Mouse (Mus musculus): Measurements from ENCODE around the gene Wwtr1.

Wwtr1 gene

DNA sequence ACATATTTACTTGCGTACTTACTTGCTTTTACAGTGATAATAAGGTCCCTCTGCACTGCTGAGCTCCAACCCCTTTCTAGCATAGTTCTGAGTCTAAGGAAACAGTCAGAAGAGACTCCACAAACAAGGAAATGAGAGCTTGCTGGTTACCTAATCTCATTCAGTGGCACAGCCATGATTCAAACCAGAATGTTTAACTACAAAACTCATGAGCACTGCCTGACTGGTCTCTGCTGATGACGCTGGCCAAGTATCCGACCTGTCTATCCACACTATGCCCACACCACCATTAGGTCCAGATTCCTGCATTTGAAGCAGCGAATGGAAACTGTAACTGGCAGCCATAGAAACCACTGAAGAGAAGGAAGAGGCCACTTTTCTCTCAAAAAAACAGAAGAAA lies 18.3 kb downstream of the Wwtr1 start:
- peak; percentile 49 for DNase-seq

DNA sequence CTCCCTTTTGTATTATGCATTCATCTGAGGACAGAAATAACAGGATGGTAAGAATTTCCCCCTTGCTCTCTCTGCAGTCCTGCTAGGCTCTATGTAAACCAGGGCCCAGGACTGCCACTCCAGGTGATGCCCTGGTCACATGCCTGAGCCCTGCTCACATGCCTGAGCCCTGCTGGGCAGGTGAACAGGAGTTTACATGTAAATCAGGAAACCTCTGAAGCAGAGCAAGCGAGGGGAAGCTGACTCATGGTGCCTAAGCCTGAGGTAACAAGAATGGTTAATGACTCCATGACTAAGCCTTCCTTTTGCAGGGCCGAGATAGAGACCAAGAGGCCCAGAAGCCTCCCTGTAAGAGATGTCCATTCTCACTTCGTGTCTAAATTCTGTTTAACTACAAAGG lies 20.1 kb downstream of the Wwtr1 start:
- peak; percentile 81 for DNase-seq

DNA sequence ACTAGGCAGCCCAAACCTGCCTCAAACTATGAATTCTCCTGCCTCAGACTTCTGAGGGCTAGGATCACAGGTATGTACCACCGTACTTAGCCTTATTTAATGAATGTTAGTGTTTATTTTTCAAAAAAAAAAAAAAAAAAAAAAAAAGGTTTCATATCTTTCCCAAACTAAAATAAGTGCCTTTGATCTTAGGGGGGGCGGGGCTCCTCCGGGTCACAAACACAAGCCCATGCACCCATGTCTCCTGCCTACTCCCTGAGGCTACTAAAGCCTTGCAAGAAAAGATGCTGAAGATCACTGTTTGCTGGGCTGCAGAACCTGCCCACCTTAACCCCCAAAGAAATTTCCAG lies 20.8 kb downstream of the Wwtr1 start:
- DNase-seq: peak; percentile 71

DNA sequence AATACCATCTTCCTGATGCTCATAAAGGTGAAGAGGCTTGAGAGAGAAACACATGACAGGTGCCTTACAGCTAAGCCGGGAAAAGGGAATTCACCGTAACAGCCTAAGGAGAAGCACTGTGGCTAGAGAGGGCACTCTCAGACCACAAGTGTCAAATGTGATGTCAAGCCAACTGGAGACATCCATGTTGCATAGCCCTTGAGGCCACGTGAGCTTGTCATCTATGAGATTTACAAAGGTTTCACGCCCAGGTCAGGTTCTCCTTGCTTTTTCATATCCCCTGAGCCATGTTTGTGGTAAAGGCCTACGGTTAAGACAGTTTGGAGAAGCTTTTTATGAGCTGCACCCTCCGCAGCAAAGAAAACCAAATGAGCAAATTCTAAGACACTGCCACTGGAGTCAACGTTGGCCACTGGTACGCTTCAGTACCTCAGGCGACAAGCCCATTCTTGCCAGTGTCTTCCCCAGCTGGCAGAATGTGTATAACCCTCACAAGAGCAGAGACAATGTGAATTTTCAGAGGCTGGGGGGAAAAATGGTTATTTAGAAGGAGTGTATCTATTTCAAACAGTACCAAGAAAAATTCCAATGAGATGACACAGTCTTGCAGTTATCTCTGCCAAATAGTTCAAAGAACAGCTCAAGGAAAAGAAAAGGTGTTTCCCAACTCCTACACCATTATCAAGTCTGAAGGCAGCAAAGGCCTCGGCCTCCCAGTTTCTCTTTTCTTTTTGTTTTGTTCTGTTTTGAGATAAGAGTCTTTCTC lies 21.4 kb downstream of the Wwtr1 start:
- DNase-seq: peak; percentile 70

DNA sequence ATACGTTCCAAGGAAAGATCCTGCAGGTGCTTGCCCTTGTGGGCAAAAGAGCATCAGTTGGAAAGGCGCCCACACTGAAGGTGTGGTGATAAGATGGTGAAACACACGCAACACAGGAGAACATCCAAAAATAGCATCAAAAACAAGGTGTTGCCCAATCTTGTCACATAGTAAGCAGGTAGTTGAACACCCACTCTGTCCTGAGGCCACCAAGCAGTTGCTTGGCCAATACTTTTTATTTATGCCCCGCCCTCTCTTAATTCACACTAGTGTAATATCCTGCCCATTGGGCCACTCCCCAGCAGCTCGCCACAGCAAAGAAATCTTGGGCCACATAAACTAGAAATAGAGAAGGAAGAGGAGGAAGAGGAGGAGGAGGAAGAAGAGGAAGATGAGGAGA lies 22.6 kb downstream of the Wwtr1 start:
- peak; percentile 70 for DNase-seq

DNA sequence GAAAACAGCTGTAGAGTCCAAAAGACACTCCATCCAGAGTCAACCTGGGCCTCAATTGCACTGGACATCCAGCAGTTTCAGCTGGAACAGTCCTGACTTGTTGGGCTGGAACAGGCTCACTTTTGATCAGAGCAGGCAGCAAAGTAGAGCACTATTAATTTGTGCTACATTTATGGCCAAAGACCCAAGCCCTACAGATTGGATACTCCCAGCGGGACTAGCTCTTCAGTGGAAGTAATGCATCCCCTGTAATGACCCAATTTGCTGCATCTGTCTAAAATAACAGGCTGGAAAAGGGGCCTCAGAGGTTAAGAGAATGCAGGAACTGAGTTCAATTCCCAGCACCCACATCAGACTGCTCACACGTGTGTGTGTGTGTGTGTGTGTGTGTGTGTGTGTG lies 24.5 kb downstream of the Wwtr1 start:
- peak; percentile 71 for DNase-seq

DNA sequence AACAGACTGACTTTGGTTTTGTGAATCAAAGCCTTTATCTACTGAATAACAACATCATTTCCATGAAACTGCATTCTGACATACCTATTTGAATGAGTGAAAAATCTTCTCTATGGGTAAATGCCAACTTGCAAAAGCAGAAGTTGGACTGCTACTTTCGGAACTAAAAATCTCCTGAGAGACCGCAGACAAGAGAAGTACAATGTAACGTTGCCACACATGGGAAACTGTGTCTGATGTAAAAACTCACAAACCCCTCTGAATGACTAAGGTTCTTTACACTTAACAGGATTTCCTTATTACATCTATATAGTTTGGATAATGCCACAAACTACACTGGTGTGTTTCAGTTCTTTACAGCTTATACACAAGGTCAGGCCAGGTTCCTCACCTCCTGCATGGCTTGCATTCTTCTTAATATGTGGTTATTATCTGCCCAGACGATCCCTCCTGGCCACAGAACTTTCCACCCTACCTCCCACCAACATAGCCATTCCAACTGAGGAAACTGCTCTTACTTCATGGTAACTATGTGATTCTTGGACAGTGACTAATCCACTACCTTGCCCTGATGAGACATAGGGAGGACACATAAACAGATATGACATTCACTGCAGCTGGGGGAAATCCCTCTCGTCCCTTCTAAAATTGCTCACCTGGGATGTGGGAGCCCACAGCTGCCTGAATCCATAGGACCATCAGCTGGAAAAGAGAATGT lies 25.1 kb downstream of the Wwtr1 start:
- peak; percentile 76 for DNase-seq

DNA sequence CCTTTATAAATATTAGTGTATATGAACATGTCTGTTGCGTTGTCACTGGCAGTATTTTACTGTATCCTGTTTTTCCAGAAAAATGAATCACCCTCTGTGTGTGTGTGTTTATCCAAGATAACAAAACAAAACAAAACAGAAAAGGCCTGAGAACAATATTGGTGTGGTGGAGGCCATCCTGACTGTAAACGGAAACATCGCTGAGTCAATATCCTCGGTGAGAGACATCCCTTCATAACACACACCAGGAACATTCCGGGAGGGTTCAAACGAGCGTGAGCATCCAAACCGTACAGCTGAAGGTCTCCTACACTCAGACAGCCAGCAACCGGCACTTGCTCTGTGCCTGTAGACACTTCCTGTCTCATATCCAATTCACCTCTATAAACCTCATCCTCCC lies 31.6 kb downstream of the Wwtr1 start:
- DNase-seq: peak; percentile 94

DNA sequence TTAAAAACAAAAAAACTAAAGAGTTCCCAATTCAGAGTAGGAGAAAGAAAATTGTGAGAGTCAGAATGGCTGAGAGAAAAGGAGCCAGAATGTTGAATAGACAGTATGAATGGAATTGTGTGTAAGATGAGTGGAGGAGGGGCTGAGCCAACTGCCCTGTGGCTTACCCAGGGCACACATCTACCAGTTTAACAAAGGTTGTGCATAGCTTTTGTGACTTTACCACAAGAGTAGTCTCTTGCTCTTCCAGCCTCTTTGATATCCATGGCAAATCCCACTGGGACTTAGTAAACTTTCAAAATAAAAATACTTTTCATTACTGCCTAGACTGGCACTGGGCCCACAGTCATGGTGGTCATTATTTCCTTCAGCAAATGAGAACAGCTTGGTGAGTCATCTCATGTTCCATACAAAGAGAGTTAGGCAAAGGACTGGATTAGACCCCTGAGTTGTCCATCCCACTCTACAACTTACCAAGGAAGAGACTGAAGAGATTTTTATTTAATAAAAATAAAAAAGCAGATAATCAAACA lies 32.8 kb downstream of the Wwtr1 start:
- DNase-seq: no peak

DNA sequence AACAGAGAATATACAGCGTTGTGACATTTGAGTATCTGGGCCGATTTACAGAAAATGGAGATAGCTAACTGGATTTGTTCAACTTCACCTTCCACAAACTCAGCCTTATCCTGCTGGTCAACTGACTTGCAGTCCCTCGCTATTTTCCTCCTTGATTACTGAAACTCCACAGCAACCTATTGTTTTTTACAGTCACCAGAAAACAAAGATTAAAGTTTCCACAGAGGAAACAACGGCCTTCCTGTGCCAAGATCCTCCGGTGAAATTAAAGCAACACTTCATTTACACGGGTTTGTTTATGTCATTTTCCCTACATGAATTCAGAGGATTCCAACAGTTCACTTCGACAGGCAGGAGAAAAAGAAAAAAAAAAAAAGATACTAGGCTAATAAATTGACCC lies 34.5 kb downstream of the Wwtr1 start:
- DNase-seq: no peak

DNA sequence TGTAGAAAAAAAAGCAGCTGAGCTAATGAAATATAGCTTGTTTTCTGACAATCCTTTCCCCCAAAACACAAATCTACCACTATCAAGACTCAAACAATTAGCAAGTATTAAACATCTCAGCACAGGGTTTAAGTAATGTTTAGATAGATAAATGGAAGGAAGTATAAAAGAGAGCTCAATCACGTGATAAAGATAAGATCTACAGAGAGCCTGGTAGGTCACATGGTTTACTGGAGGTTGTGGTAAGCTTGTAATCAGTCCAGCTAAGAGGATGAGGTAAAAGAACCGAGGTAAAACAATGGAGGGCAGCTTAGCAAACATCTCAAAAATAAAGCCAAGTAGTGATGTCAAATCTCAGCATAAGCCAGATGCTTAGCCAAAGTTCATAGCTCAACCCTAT lies 35.2 kb downstream of the Wwtr1 start:
- DNase-seq: no peak

DNA sequence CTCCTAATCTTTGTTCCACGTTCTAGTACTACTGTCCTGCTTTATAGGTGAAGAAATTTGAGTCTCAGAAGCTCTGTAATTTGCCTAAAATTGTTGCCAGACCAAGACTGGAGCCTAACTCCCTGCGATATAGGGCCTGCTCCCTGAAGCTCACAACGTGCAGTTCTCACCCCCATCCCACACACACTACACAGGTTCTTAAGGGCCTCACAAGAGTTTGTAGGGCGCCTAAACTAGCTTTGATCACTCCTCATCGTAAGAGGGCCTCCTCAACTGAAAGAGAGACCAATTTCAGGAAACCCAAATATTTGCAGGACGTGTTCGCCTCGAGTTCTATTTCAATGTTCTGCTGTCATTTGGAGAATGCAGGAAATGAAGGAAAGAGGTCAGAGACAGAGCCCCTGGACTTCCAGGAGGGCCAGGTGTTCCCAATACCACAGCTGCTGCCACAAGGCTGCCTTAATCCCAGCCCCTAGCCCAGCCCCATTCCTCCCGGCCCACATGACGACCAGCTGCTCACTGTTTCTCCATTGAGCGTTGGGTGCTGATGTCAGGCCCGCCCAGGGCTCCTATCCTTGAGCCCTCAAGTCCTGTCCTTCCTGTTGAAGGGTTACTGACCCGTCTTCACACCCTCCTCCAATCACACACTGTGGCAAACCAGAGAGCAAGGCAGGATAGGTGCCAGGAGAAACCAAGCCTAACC lies 40.1 kb downstream of the Wwtr1 start:
- DNase-seq: no peak

DNA sequence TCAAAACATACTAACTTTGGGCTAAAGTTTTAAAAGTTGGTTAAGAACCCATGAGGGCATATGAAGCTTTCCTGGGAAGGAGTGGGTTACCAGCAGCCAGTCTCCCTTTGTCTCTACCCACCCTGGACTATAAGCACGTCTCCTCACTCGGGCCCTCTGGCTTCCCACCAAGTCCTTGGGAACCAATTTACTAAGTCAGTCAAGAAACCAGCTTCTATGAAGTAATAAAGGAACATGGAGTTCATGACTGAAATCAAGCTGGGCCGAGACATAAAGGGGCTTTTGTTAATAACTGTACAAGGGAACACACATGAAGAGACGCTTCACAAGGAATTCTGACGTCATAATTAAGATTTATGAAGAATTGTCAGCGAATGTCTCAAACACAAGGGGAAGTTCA lies 41.3 kb downstream of the Wwtr1 start:
- DNase-seq: peak; percentile 87

DNA sequence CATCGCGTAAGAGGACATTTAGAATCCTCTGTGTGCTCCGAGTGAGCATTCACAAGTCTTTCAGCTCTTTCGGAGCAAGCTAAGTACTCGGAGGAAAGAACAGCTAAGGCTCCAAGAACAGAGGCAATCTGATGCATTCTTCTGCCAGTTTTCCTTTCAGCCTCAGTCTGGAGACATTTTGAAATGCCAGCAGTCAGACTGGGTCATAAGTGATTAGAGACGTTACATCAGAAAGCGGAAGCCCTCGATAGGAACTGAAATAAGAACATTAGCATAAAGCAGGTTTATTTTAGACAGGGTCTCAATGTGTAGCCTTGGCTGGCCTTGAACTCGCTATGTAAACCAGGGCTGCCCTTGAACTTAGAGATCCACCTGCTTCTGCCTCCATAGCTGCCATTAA lies 41.8 kb downstream of the Wwtr1 start:
- no peak for DNase-seq

DNA sequence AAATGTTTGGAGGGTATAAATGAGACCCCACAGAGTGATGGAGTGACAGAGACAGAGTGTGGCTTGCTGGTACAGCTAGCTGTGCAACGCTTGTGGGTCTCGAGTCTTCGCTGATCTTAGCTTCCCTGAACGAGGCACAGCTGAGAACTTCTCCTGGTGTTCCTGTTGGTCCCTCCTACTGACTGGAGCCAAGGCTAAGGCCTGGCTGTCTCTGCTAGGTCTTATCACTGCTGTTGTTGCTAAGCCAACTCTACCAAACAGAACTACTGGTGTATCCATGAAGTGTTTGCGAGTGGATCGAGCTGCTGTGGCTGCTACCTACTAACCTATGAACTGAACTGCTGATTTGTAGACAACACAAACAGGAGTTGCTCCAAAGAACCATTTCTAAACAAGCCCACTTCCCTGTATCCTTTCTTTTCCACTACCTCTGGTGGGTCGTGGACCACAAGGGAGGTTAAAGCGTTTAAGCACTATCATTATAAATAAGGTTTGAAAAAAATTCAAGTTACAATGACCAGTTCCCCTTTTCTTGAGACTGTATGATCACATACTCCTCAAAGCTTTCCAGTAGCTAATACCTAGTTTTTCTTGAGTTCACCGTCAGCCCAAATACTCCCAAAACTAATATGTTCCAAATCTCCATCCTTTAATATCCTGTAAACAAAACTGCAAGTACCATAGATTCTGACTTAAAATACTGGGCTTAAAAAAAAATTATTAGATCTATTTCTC lies 42.6 kb downstream of the Wwtr1 start:
- DNase-seq: peak; percentile 98

DNA sequence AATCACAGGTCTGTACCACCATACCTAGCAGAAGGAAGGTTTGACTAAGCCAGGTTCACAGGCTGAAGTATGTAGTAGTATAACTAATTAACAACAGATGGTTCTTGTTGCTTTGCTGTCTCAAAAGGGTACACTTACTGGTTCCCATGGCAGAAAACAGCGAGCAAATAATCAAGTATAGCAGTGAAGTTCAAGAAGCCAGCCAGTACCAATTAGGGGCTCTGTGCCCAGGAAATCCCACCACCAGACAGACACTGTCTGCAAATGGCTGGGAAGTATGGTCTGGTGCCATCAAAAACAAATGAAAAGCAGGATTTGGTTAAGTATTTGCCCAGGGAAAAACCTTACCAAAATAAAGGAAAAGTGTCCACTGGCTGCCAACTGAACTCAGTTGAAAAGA lies 44.9 kb downstream of the Wwtr1 start:
- DNase-seq: peak; percentile 85

DNA sequence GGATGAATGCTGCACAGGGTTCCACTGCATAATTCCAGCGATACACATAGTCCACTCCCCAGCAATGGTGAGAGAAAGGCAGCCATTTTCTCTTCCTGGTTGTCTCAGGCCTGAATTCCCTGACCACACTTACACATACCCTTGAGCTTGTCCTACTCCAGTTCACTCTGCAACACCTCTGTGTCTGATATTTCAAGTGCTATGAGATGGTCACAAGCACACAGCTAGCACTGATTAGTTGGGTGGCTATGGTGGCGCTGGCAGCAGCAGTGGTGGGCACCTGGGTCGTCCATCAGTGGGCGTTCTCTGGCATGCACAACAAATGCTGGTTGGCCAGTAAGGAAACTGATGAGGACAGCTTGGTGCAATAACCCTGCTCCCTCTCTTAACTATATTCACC lies 45.5 kb downstream of the Wwtr1 start:
- DNase-seq: peak; percentile 93

DNA sequence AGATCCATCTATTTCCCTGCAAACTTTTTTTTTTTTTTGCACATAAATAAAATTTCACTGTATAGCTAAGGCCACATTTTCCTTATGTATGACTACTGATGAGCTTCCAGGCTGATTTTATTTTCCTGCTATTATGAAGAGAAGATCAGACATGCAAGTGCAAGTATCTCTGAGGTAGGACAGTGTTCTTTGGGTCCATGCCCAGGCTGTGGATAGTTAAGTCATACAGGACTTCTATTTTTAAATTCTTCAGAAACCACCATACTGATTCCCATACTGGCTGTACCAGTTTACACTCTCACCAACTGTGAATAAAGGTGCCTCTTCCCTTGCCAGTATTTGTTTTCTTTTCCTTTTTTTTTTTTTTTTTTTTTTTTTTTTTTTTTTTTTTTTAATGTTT lies 48.6 kb downstream of the Wwtr1 start:
- peak; percentile 87 for DNase-seq

DNA sequence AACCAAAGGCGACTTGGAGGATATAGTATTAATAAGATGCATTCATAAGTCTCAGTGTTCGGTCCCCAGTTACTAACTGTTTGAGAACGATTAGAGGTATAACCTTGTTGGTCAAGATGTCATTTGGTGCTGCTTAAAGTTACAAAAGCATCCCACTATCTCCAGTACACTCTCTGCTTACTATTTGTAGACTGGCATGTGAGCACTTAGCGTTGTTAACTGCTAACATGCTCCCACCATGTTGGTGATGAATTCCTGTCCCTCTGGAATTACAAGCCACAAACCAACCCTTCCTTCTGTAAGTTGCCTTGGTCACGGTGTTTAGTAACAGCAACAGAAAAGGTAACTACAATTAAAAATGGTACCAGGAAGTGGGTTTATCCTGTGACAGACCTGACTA lies 52.6 kb downstream of the Wwtr1 start:
- peak; percentile 86 for DNase-seq

DNA sequence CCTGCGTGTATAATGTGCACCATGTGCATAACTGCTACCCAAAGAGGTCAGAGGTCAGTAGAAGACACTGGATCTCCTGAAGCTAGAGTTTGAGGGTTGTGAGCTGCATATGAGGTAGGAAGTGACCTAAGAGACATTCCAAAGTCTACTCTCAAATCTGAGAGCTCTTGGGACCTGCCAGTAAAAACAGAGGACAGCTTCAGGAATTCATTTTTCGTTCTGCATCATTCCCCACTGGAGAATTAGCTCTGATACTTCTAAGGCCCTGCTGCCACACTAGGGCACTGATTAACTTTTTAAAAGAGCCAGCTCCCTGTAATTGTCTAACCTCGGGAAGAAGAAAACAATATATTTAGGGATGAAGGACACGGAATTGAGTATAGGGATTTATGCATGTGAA lies 53.8 kb downstream of the Wwtr1 start:
- peak; percentile 31 for DNase-seq

DNA sequence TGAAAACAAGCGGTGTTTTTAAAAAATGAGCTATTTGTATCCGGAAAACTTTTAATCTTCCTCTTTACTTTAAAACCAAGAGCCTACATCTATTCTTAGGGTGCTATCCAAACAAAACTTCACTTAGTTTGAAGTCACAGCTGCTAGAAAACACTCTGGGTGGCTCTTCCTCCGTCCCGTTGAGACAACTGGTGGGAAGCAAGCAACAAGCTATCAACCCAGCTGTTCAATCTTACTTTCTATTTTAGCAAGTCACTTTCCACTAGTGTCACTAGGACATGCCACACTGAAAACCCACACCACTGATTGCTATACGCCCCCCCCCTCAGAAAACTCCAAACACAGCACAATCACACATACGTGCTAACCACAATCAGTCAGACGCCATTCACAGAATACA lies 55.7 kb downstream of the Wwtr1 start:
- DNase-seq: peak; percentile 62

DNA sequence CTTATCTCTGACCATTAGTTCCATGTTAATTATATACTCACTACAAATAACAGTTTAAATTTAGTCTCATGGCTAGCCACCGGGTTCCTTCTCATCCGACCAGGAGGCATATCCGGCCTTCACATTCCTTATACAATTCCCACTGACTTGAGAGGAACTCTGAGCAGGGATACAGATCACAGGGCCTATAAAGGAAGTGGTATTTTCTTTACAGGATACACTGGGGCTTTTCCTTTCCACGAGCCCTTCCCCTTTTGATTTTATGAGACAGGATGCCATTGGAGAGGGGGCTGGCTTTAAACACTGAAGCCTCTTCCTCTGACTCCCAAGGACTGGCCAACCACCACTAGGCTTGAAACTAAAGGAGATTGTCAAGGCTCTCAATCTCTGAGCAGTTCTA lies 59.6 kb downstream of the Wwtr1 start:
- peak; percentile 97 for DNase-seq

DNA sequence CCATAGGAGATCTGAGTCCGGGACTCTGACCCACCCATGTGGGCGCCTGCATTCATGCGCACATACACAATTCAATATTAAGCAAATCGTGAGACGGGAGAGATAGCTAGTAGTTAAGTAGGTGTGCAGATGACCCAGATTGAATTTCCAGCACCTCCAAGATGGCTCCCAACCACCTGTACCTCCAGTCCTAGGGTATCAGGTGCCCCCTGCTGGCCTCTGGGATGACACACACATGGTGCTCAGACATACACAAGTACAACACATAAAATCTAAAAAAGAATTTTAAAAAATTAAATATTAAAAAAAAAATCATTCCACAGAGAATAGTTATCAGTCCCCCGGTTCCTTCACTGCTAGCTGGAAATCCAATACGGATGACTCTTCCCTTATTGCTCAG lies 60.7 kb downstream of the Wwtr1 start:
- peak; percentile 80 for DNase-seq

Measured in heart, adult 11 months (tissue).